Mouse (Mus musculus): ENCODE measurements around the gene Olfr1443.

- TF ChIP-seq CTCF (IDR thresholded peaks at IDR 0.05; ENCODE audit: control insufficient read depth, insufficient read depth, low read length) (no peak), POLR2A (IDR thresholded peaks at IDR 0.05; ENCODE audit: borderline replicate concordance, control insufficient read depth, low read depth, low read length) (no peak)
These were observed 41.0 kb upstream of the Olfr1443 start for GRCm38 (mm10) chr19:12636863-12637262.

Data from bone marrow, adult 2 months (tissue).